Mouse (Mus musculus) kidney, adult 18-20 months (tissue): ENCODE results near the gene Gm2974.
"Not testable (repeated sequence)": the region's sequence is repeated elsewhere in the genome, so short reads cannot be mapped to it uniquely, and the experiment has no call there.

Experiments
- DNase-seq: peaks from one replicate; pipeline ENCODE4 v3.0.0; 2021

Gene Gm2974

GRCm38 (mm10) chr14:4182491-4183210 lies at the start of gene Gm2974:
Gene Gm2974 (plus strand): TSS chr14:4182576.
- DNase-seq = not testable (repeated sequence)

- DNase-seq = not testable (repeated sequence)
Measured at GRCm38 (mm10) chr14:4141646-4142045, 40.7 kb upstream of the Gm2974 start.

GRCm38 (mm10) chr14:4164730-4165129 lies 17.6 kb upstream of the Gm2974 start, which contains the start of gene Gm3127:
Gene Gm3127 (plus strand): TSS chr14:4165030.
- not testable (repeated sequence) for DNase-seq

GRCm38 (mm10) chr14:4182030-4182429 lies 346 bp upstream of the Gm2974 start:
- DNase-seq = not testable (repeated sequence)

- not testable (repeated sequence) for DNase-seq
Measured at GRCm38 (mm10) chr14:4183375-4183774, 999 bp downstream of the Gm2974 start.

- not testable (repeated sequence) for DNase-seq
Measured at GRCm38 (mm10) chr14:4249331-4249730, 67.0 kb downstream of the Gm2974 start, which contains the start of gene Gm3138. Gene Gm3138 (plus strand): TSS chr14:4249631.
